Mouse (Mus musculus) embryonic facial prominence, embryonic 12.5 days (tissue): ENCODE measurements around the gene Gm6034. TPM values are rescaled to one million over a fixed set of nuclear protein-coding genes. Genes with fewer than 3 reads are reported as not detected.
A peak's percentile ranks its signal among the peaks of the same experiment; 100 is the strongest.
"Not testable (repeated sequence)": the region's sequence is repeated elsewhere in the genome, so short reads cannot be mapped to it uniquely, and the experiment has no call there.

Experiments used
- ATAC-seq: fragments of 200-750 bp; cut with Nextera tagmentation; 2 replicates; pipeline ENCODE4 v1.8.0; 2017; ENCODE audit not compliant: insufficient number of reproducible peaks, insufficient read depth, low FRiP score, low TSS enrichment
- H3K27ac ChIP-seq: fragments of 300-500 bp; sonication (generic); 2 replicates; pipeline ENCODE4 v1.5.1; 2016; ENCODE audit warnings: mild to moderate bottlenecking
- H3K27me3 ChIP-seq: fragments of 300-500 bp; sonication (generic); 2 replicates; pipeline ENCODE4 v1.6.1; 2016; ENCODE audit warnings: mild to moderate bottlenecking, moderate library complexity
- H3K36me3 ChIP-seq: fragments of 300-500 bp; sonication (generic); 2 replicates; pipeline ENCODE4 v1.6.1; 2016; ENCODE audit warnings: mild to moderate bottlenecking
- H3K4me1 ChIP-seq: fragments of 300-500 bp; sonication (generic); 2 replicates; pipeline ENCODE4 v1.6.1; 2016
- H3K4me2 ChIP-seq: fragments of 300-500 bp; sonication (generic); replicated peaks from 2 replicates; pipeline ENCODE4 v1.6.1; 2016; ENCODE audit warnings: mild to moderate bottlenecking, moderate library complexity
- H3K4me3 ChIP-seq: fragments of 300-500 bp; sonication (generic); 2 replicates; pipeline ENCODE4 v1.5.1; 2016; ENCODE audit warnings: mild to moderate bottlenecking
- H3K9ac ChIP-seq: fragments of 300-500 bp; sonication (generic); 2 replicates; pipeline ENCODE4 v1.6.1; 2016; ENCODE audit warnings: mild to moderate bottlenecking, moderate library complexity
- H3K9me3 ChIP-seq: fragments of 300-500 bp; sonication (generic); 2 replicates; pipeline ENCODE4 v1.6.1; 2016; ENCODE audit warnings: mild to moderate bottlenecking, moderate library complexity
- WGBS: fragments of 180-500 bp; shearing (Covaris S2); methylation state at CpG from one replicate; pipeline ENCODE4 v1.1.7; 2016; 5-methylcytosine and 5-hydroxymethylcytosine counted together
- polyA plus RNA-seq: library from polyadenylated mRNA; unstranded; fragments of >200 nt; fragmentation: Nextera tagmentation; extraction: Ambion mirVana; gene quantifications from 2 replicates; pipeline ENCODE4 v1.2.1, GENCODE M21; 2016

Gm6034 gene
- polyA plus RNA-seq, 1 experiment from 2014 or later: not detected

DNA sequence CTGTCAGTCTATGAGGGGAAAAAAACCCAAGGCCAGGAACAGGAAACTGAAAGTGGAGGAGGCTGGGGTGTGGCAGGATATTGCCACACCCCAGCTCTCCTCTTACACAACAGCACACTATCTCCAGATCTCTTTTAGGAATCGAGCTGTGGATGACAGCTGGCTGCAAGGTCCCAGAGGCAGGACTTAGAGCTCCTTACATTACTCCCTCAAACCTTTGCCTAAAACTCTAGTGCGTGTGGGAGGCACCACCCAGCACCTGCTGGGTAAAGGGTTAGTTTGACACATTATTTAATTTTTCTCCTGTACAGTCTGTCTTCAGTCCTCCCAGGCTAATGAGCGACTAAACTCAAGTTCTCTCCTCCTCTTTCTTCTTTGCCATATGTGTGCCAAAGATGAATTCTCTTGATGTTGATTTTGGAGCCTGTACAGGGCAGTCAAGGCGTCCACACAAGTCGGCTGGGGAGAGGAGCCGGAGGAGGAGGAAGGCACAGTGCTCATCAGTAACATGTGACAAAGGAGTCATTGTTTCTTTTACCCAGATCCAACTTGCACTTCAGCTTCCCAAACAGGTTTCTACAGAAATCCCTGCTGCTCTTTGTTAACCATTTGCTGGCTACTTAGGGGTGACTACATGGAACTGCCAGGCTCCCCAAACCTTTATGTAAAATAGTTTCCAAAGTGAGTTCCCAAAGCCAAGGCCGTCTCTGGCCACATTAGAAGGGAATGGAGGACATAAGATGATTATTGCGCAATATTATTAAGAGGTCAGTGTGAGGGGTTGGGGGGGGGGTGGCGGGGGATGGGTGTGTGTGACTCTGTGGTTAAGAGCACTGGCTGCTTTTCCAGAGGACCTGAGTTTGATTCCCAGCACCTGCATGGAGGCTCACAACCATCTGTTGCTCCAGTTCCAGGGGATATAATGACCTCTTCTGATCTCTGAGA, 18.8 kb upstream of the Gm6034 start:
- Histone ChIP-seq H3K9ac (no peak overlapping the region), H3K9me3 (no peaks in the 10 kb centered on the region), H3K4me3 (no peak overlapping the region), H3K4me1 (peaks cover 13% of the 10 kb centered on the region; the same call in 1 of the 2 replicates), H3K36me3 (no peaks in the 10 kb centered on the region), H3K4me2 (no peak overlapping the region), H3K27me3 (no peaks in the 10 kb centered on the region), H3K27ac (no peak overlapping the region)
- 49% methylated on average over 9 of the region's 9 CpGs for WGBS
- no peak for ATAC-seq

DNA sequence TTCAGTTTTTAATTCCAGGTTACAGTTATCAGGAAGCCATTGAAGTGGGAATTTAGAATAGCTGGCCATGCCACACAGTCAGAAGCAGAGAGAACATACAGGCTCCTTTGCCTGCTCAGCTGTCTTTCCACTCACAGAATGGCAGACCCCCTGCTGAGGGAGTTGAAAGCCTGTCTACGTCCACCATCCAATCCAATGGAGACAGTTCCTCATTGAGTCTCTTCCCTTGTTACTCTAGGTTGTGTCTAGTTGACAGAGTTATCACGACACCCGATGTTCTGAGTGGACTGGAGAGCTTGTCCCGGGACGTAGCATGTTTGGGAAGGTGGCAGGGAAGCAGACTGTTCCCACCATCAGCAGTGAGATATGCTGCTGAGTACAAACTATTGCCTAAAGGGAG, 17.6 kb upstream of the Gm6034 start:
- WGBS: 75% methylated on average over 5 of the region's 5 CpGs
- no peak overlapping the region for H3K4me2 ChIP-seq
- peaks cover 13% of the 10 kb centered on the region; the same call in 1 of the 2 replicates for H3K4me1 ChIP-seq
- no peaks in the 10 kb centered on the region for H3K36me3 ChIP-seq
- H3K27ac ChIP-seq: no peak overlapping the region
- H3K9ac ChIP-seq: no peak overlapping the region
- no peaks in the 10 kb centered on the region for H3K9me3 ChIP-seq
- no peak for ATAC-seq
- H3K27me3 ChIP-seq: no peaks in the 10 kb centered on the region
- no peak overlapping the region for H3K4me3 ChIP-seq

GRCm38 (mm10) chr17:36025901-36026300, 16.9 kb upstream of the Gm6034 start:
- no peak for ATAC-seq
- Histone ChIP-seq H3K9me3 (no peaks in the 10 kb centered on the region), H3K4me2 (no peak overlapping the region), H3K4me1 (peaks cover 10% of the 10 kb centered on the region; the same call in 1 of the 2 replicates), H3K4me3 (no peak overlapping the region), H3K9ac (no peak overlapping the region), H3K27ac (no peak overlapping the region), H3K36me3 (no peaks in the 10 kb centered on the region), H3K27me3 (no peaks in the 10 kb centered on the region)
- WGBS: 77% methylated on average over 4 of the region's 4 CpGs

- Histone ChIP-seq H3K4me1 (peaks cover 13% of the 10 kb centered on the region), H3K4me2 (no peak overlapping the region), H3K36me3 (no peaks in the 10 kb centered on the region), H3K9ac (no peak overlapping the region), H3K4me3 (no peak overlapping the region), H3K27ac (no peak overlapping the region), H3K27me3 (0 out of 2 replicates have a peak, but pooled peaks cover 4% of the 10 kb centered on the region), H3K9me3 (no peaks in the 10 kb centered on the region)
- WGBS: 89% methylated on average over 4 of the region's 4 CpGs
- no peak for ATAC-seq
Observed at GRCm38 (mm10) chr17:36027663-36028062, 15.1 kb upstream of the Gm6034 start.

- no peaks in the 10 kb centered on the region for H3K36me3 ChIP-seq
- no peak overlapping the region for H3K9ac ChIP-seq
- no peak overlapping the region for H3K27ac ChIP-seq
- no peak overlapping the region for H3K4me2 ChIP-seq
- peaks cover 4% of the 10 kb centered on the region; the same call in 1 of the 2 replicates for H3K4me1 ChIP-seq
- H3K9me3 ChIP-seq: no peaks in the 10 kb centered on the region
- no peak for ATAC-seq
- H3K4me3 ChIP-seq: no peak overlapping the region
- 0 out of 2 replicates have a peak, but pooled peaks cover 4% of the 10 kb centered on the region for H3K27me3 ChIP-seq
- WGBS: 89% methylated on average over 7 of the region's 7 CpGs
Observed at GRCm38 (mm10) chr17:36028879-36029619, 13.7 kb upstream of the Gm6034 start.

- not testable (repeated sequence) for ATAC-seq, H3K9ac ChIP-seq, H3K36me3 ChIP-seq, H3K27me3 ChIP-seq, H3K27ac ChIP-seq, H3K4me1 ChIP-seq, H3K4me2 ChIP-seq, H3K4me3 ChIP-seq, H3K9me3 ChIP-seq
- 79% methylated on average over 4 of the region's 4 CpGs for WGBS
Observed at GRCm38 (mm10) chr17:36030046-36030702, 12.6 kb upstream of the Gm6034 start.

- H3K9me3 ChIP-seq, H3K27me3 ChIP-seq, H3K27ac ChIP-seq, H3K9ac ChIP-seq, H3K36me3 ChIP-seq, H3K4me1 ChIP-seq: not testable (repeated sequence)
- 43% methylated on average over 8 of the region's 8 CpGs for WGBS
- Histone ChIP-seq H3K4me2 (peak overlapping the region; percentile 93), H3K4me3 (peak overlapping the region; percentile 49)
- 0 out of 2 replicates have a peak, but pooled peaks have one; percentile 11 for ATAC-seq
Observed at GRCm38 (mm10) chr17:36030703-36031582, 11.8 kb upstream of the Gm6034 start.

GRCm38 (mm10) chr17:36031583-36032331, 11.0 kb upstream of the Gm6034 start:
- Histone ChIP-seq H3K4me3 (peak overlapping the region; percentile 49), H3K4me2 (peak overlapping the region; percentile 93), H3K9ac (peak overlapping the region; percentile 66)
- not testable (repeated sequence) for H3K27me3 ChIP-seq, H3K9me3 ChIP-seq, H3K36me3 ChIP-seq, H3K4me1 ChIP-seq, H3K27ac ChIP-seq
- WGBS: 2% methylated on average over 40 of the region's 40 CpGs
- 0 out of 2 replicates have a peak, but pooled peaks have one; percentile 53 for ATAC-seq

GRCm38 (mm10) chr17:36032351-36032875, 10.3 kb upstream of the Gm6034 start, which contains the start of gene H2-T23:
TSS of gene H2-T23 (minus strand) at chr17:36032855.
- 0% methylated on average over 25 of the region's 25 CpGs for WGBS
- not testable (repeated sequence) for H3K36me3 ChIP-seq, ATAC-seq, H3K27ac ChIP-seq, H3K9me3 ChIP-seq, H3K27me3 ChIP-seq, H3K4me1 ChIP-seq
- H3K4me2 ChIP-seq: peak within 1 kb of the TSS; percentile 93
- H3K4me3 ChIP-seq: peak within 1 kb of the TSS; percentile 49
- H3K9ac ChIP-seq: peak within 1 kb of the TSS; percentile 66

- not testable (repeated sequence) for H3K36me3 ChIP-seq, H3K4me2 ChIP-seq, H3K9me3 ChIP-seq, H3K4me1 ChIP-seq, H3K27me3 ChIP-seq, H3K9ac ChIP-seq, H3K4me3 ChIP-seq, H3K27ac ChIP-seq, ATAC-seq
- WGBS: 56% methylated on average over 3 of the region's 3 CpGs
Observed at GRCm38 (mm10) chr17:36034524-36034923, 8.2 kb upstream of the Gm6034 start.
